Mouse (Mus musculus) spleen, postnatal 4 days (tissue): Measurements from ENCODE around the gene Irf3.

Experiments
- DNase-seq, 2 experiments: peaks; one replicate each; pipeline ENCODE4 v3.0.0; 2022; ENCODE audit warnings: low spot score in 2 of 2

Irf3 gene

GRCm38 (mm10) chr7:45033722-45034359 is 36.4 kb downstream of the Irf3 start:
- DNase-seq: peak in 1 of 2 experiments; percentile 56

GRCm38 (mm10) chr7:45035631-45036030 is 38.2 kb downstream of the Irf3 start:
- no peak for DNase-seq

- peak in 1 of 2 experiments; percentile 51 for DNase-seq
Measured at GRCm38 (mm10) chr7:45036702-45037101, 39.3 kb downstream of the Irf3 start.

- peak; percentile 72 to 91 for DNase-seq
Measured at GRCm38 (mm10) chr7:45037720-45038361, 40.4 kb downstream of the Irf3 start.

GRCm38 (mm10) chr7:45038411-45038810 is 41.0 kb downstream of the Irf3 start:
- no peak for DNase-seq

- DNase-seq: no peak
Measured at GRCm38 (mm10) chr7:45040851-45041250, 43.4 kb downstream of the Irf3 start.

GRCm38 (mm10) chr7:45043307-45043706 is 45.9 kb downstream of the Irf3 start:
- peak in 1 of 2 experiments; percentile 63 for DNase-seq

- DNase-seq: peak in 1 of 2 experiments; percentile 58
Measured at GRCm38 (mm10) chr7:45045741-45046140, 48.3 kb downstream of the Irf3 start.

GRCm38 (mm10) chr7:45046853-45047350 is 49.5 kb downstream of the Irf3 start:
- DNase-seq: peak in 1 of 2 experiments; percentile 59

- DNase-seq: no peak
Measured at GRCm38 (mm10) chr7:45047491-45047890, 50.0 kb downstream of the Irf3 start.

- DNase-seq: peak in 1 of 2 experiments; percentile 63
Measured at GRCm38 (mm10) chr7:45048001-45048890, 50.8 kb downstream of the Irf3 start.

- peak in 1 of 2 experiments; percentile 63 for DNase-seq
Measured at GRCm38 (mm10) chr7:45048923-45049657, 51.6 kb downstream of the Irf3 start.

- peak; percentile 60 to 67 for DNase-seq
Measured at GRCm38 (mm10) chr7:45050945-45051600, 53.6 kb downstream of the Irf3 start.

- peak in 1 of 2 experiments; percentile 62 for DNase-seq
Measured at GRCm38 (mm10) chr7:45051601-45051974, 54.1 kb downstream of the Irf3 start.
